Mouse (Mus musculus): ENCODE data around the gene Defa20.
"Not testable (repeated sequence)": the region's sequence is repeated elsewhere in the genome, so short reads cannot be mapped to it uniquely, and the experiment has no call there.

Gene Defa20

GRCm38 (mm10) chr8:21508958-21509357 lies at the start of gene Defa20:
Gene Defa20 (plus strand): TSS chr8:21509258.
- DNase-seq, result not testable (repeated sequence)

- DNase-seq, result not testable (repeated sequence)
Observed at GRCm38 (mm10) chr8:21528732-21529131, 19.7 kb downstream of the Defa20 start, which contains the start of gene Defa32. Gene Defa32 (plus strand): TSS chr8:21529032.

Data from thymus, postnatal 25 days (tissue).